Mouse (Mus musculus): ENCODE data around the gene Arhgap1.

- TF ChIP-seq CTCF (IDR thresholded peaks at IDR 0.05) (no peak), EP300 (IDR thresholded peaks at IDR 0.05) (peak; percentile 87)
Measured at GRCm38 (mm10) chr2:91649553-91650359, at the start of gene Arhgap1, which contains the start of gene Zfp408.

Data from lung, postnatal 0 days (tissue).